Mouse (Mus musculus) lung, embryonic 16.5 days (tissue): Measurements from ENCODE around the gene Vsig10l. TPM values are rescaled to one million over a fixed set of nuclear protein-coding genes. Genes with fewer than 3 reads are reported as not detected.

Source experiments
- ATAC-seq: fragments of 200-750 bp; cut with Nextera tagmentation; 2 replicates; pipeline ENCODE4 v1.8.0; 2017; ENCODE audit warnings: low read depth, mild to moderate bottlenecking, moderate library complexity
- H3K27ac ChIP-seq: fragments of 300-500 bp; sonication (generic); 2 replicates; pipeline ENCODE4 v1.5.1; 2014; ENCODE audit warnings: mild to moderate bottlenecking, control low read depth, low read length
- H3K27me3 ChIP-seq: fragments of 300-500 bp; sonication (generic); 2 replicates; pipeline ENCODE4 v1.6.1; 2014; ENCODE audit warnings: low read depth, low read length, mixed read lengths; ENCODE audit not compliant: control insufficient read depth, insufficient read depth
- H3K36me3 ChIP-seq: fragments of 300-500 bp; sonication (generic); 2 replicates; pipeline ENCODE4 v1.6.1; 2014; ENCODE audit warnings: low read length; ENCODE audit not compliant: control insufficient read depth, insufficient read depth
- H3K4me1 ChIP-seq: fragments of 300-500 bp; sonication (generic); replicated peaks from 2 replicates; pipeline ENCODE4 v1.6.1; 2014; ENCODE audit warnings: low read length, mixed read lengths; ENCODE audit not compliant: control insufficient read depth, insufficient read depth
- H3K4me2 ChIP-seq: fragments of 300-500 bp; sonication (generic); 2 replicates; pipeline ENCODE4 v1.6.1; 2014; ENCODE audit warnings: low read depth, low read length, control low read depth
- H3K4me3 ChIP-seq: fragments of 300-500 bp; sonication (generic); 2 replicates; pipeline ENCODE4 v1.5.1; 2014; ENCODE audit warnings: mild to moderate bottlenecking, low read length, control low read depth
- H3K9ac ChIP-seq: fragments of 300-500 bp; sonication (generic); 2 replicates; pipeline ENCODE4 v1.6.1; 2014; ENCODE audit warnings: low read length, control low read depth
- H3K9me3 ChIP-seq: fragments of 300-500 bp; sonication (generic); 2 replicates; pipeline ENCODE4 v1.6.1; 2016; ENCODE audit warnings: low read length; ENCODE audit not compliant: control insufficient read depth
- WGBS: fragments of 180-500 bp; shearing (Covaris S2); extraction: QIAGEN DNeasy Blood & Tissue Kit; methylation state at CpG from one replicate; pipeline ENCODE4 v1.1.7; 2014; 5-methylcytosine and 5-hydroxymethylcytosine counted together
- microRNA-seq: library from miRNA; unstranded; fragments of <30 nt; microRNA quantifications from one replicate; pipeline ENCODE4, GENCODE M21; 2016
- polyA plus RNA-seq: library from polyadenylated mRNA; unstranded; fragments of >200 nt; fragmentation: Nextera tagmentation; extraction: Ambion mirVana; gene quantifications from 2 replicates; pipeline ENCODE4 v1.2.1, GENCODE M21; 2015

Gene Vsig10l
- polyA plus RNA-seq, 1 experiment from 2014 or later = 2.8 TPM

DNA sequence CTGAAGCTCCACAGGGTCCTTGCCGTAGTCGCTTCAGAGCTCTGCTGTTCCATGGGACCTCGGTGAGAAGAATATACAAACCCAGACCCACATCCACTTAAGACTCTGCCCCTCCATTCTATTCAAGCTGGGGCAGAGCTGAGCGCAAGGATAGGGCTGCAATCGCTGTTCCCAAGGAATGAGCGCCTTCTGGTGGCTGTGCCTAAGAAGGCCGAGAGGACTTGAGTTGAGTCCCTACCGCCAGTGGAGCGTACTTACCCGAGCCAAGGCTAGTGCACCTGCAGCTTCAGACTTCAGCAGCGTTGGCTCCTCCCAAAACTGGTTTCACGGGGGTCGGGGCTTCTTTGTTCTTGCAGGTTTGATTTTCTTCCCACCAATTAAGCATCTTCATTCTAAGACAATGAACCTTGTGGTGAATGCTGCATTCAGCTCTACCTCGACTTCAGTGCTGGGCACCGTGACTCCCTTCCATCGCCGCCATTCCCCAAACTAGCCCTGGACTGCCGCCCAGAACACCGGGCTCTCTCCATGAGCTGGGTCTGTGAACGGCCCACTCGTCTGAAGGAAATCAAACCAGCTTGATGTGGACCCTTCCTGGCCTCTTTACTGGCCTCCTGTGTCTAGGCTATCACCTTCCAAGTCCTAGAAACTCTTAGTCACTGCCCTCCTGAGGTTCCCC is 32.5 kb downstream of the Vsig10l start:
- Histone ChIP-seq H3K27me3 (no peaks in the 10 kb centered on the region), H3K27ac (no peak overlapping the region), H3K4me3 (no peak overlapping the region), H3K4me2 (no peak overlapping the region), H3K4me1 (no peaks in the 10 kb centered on the region; the same call in 1 of the 2 replicates), H3K9ac (no peak overlapping the region), H3K9me3 (no peaks in the 10 kb centered on the region), H3K36me3 (no peaks in the 10 kb centered on the region)
- peak; percentile 54; the same call in 1 of the 2 replicates for ATAC-seq
- 15% methylated on average over 21 of the region's 21 CpGs for WGBS

DNA sequence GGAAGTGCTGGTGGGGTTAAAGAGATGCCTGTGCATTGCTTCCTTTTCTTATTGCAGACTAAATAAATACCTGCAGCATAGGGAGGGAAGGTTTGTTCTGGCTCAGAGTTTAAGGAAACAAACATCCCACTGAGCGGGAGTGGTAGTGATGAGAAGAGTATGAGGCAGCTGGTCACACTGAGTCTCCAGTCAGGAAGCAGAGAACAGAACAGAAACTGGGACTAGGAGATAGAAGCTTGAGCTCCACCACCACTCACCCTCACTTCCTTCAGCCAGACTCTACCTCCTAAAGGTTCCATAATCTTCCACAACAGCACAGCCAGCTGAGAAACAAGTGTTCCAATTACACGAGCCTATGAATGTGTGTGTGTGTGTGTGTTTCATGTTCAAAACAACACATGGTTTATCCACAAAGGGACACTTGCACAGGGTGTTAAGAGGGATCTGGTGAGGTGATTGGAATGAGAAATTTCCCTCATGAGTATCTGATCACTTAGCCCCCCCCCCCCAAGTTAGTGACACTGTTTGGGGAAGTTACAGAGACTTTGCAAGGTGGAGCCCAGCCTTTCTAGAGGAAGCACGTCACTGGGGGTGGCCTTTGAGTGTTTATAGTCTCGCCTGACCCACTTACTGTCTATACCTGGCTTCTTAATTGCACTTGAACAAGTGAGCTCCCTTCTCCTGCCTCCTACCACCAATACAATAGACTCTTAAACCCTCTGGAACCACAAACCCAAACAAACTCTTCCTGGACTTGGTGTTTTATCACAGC is 48.9 kb downstream of the Vsig10l start:
- Histone ChIP-seq H3K27me3 (no peaks in the 10 kb centered on the region), H3K9ac (no peak overlapping the region), H3K4me2 (no peak overlapping the region), H3K9me3 (no peaks in the 10 kb centered on the region), H3K4me1 (no peaks in the 10 kb centered on the region), H3K27ac (no peak overlapping the region), H3K36me3 (no peaks in the 10 kb centered on the region), H3K4me3 (no peak overlapping the region)
- WGBS = 23% methylated on average over 4 of the region's 4 CpGs
- ATAC-seq = no peak

DNA sequence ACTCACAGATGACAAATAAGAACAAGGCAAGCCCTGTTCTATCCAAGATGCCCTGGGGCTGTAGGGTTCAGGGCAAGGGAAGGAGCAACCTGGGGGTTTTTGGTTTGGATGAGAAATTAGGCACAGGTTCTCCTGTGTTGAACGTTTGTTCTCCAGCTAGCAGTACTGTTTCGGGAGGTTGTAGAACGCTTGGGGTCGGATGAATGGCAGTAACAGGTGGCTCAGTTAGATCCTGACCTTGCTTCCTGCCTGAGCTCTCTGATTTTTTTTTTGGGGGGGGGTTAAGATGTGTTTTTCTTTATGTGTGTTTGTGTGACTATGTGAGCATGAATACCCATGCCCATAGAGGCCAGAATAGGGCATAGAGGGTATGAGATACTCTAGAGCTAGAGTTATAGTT is 49.6 kb downstream of the Vsig10l start:
- no peak for ATAC-seq
- no peak overlapping the region for H3K4me2 ChIP-seq

DNA sequence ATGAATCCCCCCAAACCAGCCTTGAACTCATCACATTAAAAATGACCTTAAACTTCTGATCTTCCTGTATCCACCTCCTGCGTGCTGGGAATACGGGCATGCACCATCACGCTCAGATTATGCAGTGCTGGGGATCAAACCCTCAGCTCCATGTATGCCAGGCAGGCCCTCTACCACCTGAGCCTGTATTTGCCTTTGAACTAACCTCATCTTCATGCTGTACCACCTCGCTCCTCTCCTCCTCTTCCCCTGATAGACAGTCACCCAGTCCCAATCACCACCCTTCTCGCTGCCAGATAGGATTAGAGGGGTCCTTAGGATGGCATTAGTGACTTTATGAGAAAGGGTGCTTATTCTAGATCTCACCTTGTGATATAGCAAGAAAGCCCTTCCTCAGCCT is 52.1 kb downstream of the Vsig10l start:
- no peak overlapping the region for H3K4me3 ChIP-seq
- 79% methylated on average over 5 of the region's 5 CpGs for WGBS

More for the DNA sequence above, 49.6 kb downstream of the Vsig10l start:
- Histone ChIP-seq H3K4me1 (no peaks in the 10 kb centered on the region), H3K4me3 (no peak overlapping the region), H3K27ac (no peak overlapping the region), H3K27me3 (no peaks in the 10 kb centered on the region), H3K9me3 (no peaks in the 10 kb centered on the region), H3K36me3 (no peaks in the 10 kb centered on the region), H3K9ac (no peak overlapping the region)
- WGBS = 83% methylated on average over 4 of the region's 4 CpGs

DNA sequence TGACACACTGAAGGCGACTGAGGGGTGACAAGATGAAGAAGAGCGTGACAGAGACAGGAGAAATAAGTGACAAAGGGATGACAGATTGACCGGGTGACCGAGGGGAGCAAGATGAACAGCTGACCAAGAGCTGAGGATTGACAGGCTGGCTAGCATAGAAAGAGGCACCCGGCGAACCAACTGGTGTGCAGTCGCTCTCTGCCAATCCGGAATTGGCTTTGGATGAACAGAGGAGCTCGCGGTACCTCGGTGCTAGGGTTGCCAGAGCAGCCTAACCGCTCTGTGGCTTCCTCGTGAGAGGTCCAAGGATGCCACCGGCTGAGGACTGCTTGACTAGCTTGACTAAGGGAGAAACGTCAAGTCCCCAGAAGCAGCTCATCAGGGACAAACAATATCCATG is 55.4 kb downstream of the Vsig10l start:
- ATAC-seq = no peak
- 77% methylated on average over 15 of the region's 15 CpGs for WGBS
- Histone ChIP-seq H3K4me3 (no peak overlapping the region), H3K9me3 (no peaks in the 10 kb centered on the region), H3K36me3 (no peaks in the 10 kb centered on the region), H3K27me3 (no peaks in the 10 kb centered on the region), H3K4me2 (no peak overlapping the region), H3K9ac (no peak overlapping the region), H3K4me1 (no peaks in the 10 kb centered on the region), H3K27ac (no peak overlapping the region)

More for the DNA sequence above, 52.1 kb downstream of the Vsig10l start:
- Histone ChIP-seq H3K36me3 (no peaks in the 10 kb centered on the region), H3K27ac (no peak overlapping the region), H3K27me3 (no peaks in the 10 kb centered on the region), H3K9ac (no peak overlapping the region), H3K9me3 (no peaks in the 10 kb centered on the region), H3K4me1 (no peaks in the 10 kb centered on the region), H3K4me2 (no peak overlapping the region)
- no peak for ATAC-seq

Small RNAs within 50 kb of the gene (microRNA-seq; reads per million reads assigned to microRNA genes)
- gene Mir7051 = 0.79 reads per million

Other genes starting within 250 kb of the Vsig10l start
- 13.1 and 15.8 TPM in 2 replicates for gene Zfp715, start 149.9 kb upstream of the Vsig10l start, polyA plus RNA-seq
- gene Siglecf, start 111.8 kb upstream of the Vsig10l start, polyA plus RNA-seq = 0.14 and 0.23 TPM in 2 replicates
- gene Siglecg, start 54.9 kb upstream of the Vsig10l start, polyA plus RNA-seq = 0.25 and 0.48 TPM in 2 replicates
- not detected in 2 replicates for gene Lim2, start 35.5 kb upstream of the Vsig10l start, polyA plus RNA-seq
- 3.1 and 5.2 TPM in 2 replicates for gene Nkg7, start 26.1 kb upstream of the Vsig10l start, polyA plus RNA-seq
- not detected in 2 replicates for gene Cldnd2, start 22.4 kb upstream of the Vsig10l start, polyA plus RNA-seq
- gene Etfb, start 19.1 kb upstream of the Vsig10l start, polyA plus RNA-seq = 348 and 368 TPM in 2 replicates
- 0.49 TPM in 1 of 2 replicates, not detected in the other for gene Gm45233, start 19.0 kb upstream of the Vsig10l start, polyA plus RNA-seq
- 0.15 and 0.38 TPM in 2 replicates for gene Iglon5, start 26.9 kb downstream of the Vsig10l start, polyA plus RNA-seq
- not detected in 2 replicates for gene 4931406B18Rik, start 42.8 kb downstream of the Vsig10l start, polyA plus RNA-seq
- gene Cd33, start 81.3 kb downstream of the Vsig10l start, polyA plus RNA-seq = 2.2 and 2.3 TPM in 2 replicates
- gene Zfp658, start 99.1 kb downstream of the Vsig10l start, polyA plus RNA-seq = 4.3 TPM in 2 replicates
- gene Zfp719, start 116.5 kb downstream of the Vsig10l start, polyA plus RNA-seq = 14.1 and 15.8 TPM in 2 replicates
- gene Zfp819, start 144.0 kb downstream of the Vsig10l start, polyA plus RNA-seq = 0.41 and 0.80 TPM in 2 replicates
- not detected in 2 replicates for gene Ceacam18, start 171.6 kb downstream of the Vsig10l start, polyA plus RNA-seq
- 1.2 and 2.2 TPM in 2 replicates for gene Siglece, start 197.0 kb downstream of the Vsig10l start, polyA plus RNA-seq
- 13.0 and 13.1 TPM in 2 replicates for gene Ctu1, start 208.9 kb downstream of the Vsig10l start, polyA plus RNA-seq
- not detected in 2 replicates for gene Klk14, start 227.3 kb downstream of the Vsig10l start, polyA plus RNA-seq
- 3.9 and 5.5 TPM in 2 replicates for gene Klk13, start 249.4 kb downstream of the Vsig10l start, polyA plus RNA-seq